Mouse (Mus musculus) CD4-positive, CD25-positive, alpha-beta regulatory T cell, adult 4 months (primary cell): Measurements from ENCODE around the gene A630095N17Rik. TPM values are rescaled to one million over a fixed set of nuclear protein-coding genes. Genes with fewer than 3 reads are reported as not detected.
A peak's percentile ranks its signal among the peaks of the same experiment; 100 is the strongest.

Experiments used
- ATAC-seq: one replicate; pipeline ENCODE4 v1.8.0; 2017
- polyA plus RNA-seq, 2 experiments: library from polyadenylated mRNA; unstranded; fragments of 100-300 nt; shearing (Covaris generic); gene quantifications; one replicate each; pipeline ENCODE4 v1.2.1; 2017

A630095N17Rik gene
- not detected for polyA plus RNA-seq

DNA sequence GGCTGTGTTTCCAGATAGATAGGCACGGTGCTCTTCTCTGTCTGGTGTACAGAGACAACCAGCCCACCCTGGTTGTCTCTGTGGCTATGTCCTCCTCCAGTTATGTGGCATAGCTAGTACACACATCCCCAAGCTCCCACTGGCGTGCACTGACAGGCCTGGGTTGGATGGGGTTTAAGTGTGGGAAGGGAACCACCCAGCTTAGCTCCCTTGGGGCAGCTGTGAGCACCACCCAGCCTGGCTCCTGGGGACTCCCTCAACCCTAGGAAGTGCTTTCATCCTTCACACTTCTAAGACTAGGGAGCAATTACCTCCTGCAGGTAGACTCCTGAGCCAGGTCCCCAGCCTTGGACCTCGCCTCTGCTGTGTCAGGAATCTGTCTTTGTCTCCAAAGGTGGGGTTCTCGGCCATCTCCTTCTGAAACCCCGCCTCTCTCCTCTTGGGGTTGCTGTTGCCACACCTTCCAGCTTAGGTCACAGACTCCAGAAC is at the start of gene A630095N17Rik:
Gene A630095N17Rik, minus strand, starts transcription at position 439 of the 489 bp plus-strand sequence.
- ATAC-seq: no peak

DNA sequence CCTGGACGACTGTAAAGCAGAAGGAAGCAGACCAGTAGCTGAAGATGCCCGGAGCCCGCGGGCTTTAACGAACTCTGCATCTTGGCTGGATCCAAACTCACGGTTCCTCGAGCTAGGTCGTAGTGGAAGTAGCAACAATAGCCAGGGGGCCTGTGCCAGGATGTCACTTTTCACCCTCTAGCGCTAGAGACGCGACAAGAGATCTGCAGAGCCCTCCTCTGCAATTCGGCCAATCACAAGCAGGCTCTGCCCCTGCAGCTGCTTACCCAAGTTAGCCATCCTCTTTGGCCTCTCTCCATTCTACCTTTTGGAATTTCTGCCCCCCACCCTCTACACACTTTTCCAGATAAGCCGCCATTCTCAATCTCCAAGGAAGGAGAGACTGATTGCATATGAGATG is 46.3 kb upstream of the A630095N17Rik start, which contains the start of gene Resp18:
Gene Resp18, minus strand, starts transcription at position 188 of the 400 bp plus-strand sequence.
- ATAC-seq: no peak

DNA sequence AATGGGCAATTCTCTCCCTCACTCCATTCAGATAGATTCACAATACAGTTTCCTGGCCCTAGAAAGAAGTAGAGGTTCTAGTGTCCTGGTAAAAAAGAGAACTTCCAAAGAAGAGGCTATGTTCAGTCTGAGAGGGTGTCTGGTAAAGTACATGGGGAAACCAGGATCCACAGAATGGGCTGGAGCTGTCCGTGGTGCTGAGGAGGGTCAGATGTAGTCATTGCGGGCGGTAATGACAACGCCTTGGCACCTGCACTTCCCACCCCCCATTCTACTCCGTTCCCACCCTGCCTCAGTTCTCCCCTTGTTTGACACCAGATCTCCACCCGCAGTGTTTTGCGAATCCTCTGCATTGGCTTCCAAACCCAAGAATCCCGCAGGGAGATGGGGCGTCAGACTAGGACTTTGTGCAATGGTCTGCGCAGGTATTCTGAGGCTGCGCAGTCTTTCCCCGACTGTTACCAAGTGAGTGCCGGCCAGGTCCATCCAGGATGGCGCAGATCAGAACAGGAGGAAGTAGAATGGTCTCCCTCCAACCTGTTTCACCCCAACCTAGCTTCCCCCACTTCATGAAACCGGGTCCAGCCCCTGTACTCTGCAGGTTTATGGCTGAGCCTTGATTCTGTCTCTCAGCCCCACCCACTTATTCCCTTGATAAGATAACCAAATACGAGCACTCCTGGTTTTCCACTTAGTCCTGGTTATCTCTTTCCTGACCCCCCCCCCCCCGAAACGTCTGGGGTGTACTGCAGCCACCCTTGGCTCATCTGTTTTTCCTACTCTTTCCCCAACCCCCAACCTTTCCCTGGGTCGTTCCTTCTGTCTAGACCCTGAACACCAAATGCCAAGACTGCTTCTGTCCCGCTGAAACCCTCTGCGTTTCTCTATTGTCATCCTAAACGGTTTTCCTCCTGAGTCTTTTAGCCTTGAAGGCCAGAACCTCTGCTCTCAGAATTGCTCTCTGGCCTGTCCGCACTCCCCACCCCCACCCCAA is 45.6 kb upstream of the A630095N17Rik start:
- ATAC-seq: no peak

DNA sequence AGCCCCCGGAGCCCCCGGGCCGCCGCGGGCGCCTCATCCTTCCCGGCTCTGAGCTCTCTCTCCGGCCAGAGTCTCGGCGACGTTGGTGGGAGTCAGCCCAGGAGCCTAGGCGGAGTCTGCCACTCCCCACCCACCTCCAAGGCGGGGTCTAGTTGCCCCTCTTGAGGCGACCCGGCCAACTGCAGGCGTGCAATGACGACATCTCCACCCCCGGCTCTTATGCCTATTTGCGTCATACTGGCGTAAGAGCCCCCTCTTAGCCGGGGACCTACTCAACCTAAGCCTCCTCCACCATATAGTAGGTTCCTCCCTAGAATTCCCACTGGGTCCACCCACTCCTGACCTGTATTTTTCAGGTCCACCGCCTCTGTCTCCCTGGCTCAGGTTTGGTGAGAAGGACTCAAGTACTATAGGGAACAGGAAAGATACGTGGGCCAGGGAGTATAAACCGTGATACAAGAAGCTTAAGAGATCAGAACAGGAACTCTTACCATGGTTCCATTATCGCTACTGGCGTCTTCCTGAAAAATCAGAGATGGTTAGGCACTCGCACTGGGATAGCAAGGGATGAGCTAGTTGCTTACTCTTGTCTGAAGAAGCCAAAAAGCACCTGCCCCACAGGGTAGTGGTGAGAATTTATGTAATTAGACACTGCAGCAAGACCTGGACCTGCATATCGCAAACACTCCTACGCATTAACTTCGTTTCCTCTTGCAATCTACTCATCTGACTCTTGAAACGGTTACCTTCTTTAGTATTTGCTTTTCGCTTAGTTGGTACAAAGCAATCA is 32.4 kb upstream of the A630095N17Rik start, which contains the start of gene Ptprn:
Gene Ptprn, minus strand, starts transcription at position 412 of the 790 bp plus-strand sequence.
- ATAC-seq: no peak

DNA sequence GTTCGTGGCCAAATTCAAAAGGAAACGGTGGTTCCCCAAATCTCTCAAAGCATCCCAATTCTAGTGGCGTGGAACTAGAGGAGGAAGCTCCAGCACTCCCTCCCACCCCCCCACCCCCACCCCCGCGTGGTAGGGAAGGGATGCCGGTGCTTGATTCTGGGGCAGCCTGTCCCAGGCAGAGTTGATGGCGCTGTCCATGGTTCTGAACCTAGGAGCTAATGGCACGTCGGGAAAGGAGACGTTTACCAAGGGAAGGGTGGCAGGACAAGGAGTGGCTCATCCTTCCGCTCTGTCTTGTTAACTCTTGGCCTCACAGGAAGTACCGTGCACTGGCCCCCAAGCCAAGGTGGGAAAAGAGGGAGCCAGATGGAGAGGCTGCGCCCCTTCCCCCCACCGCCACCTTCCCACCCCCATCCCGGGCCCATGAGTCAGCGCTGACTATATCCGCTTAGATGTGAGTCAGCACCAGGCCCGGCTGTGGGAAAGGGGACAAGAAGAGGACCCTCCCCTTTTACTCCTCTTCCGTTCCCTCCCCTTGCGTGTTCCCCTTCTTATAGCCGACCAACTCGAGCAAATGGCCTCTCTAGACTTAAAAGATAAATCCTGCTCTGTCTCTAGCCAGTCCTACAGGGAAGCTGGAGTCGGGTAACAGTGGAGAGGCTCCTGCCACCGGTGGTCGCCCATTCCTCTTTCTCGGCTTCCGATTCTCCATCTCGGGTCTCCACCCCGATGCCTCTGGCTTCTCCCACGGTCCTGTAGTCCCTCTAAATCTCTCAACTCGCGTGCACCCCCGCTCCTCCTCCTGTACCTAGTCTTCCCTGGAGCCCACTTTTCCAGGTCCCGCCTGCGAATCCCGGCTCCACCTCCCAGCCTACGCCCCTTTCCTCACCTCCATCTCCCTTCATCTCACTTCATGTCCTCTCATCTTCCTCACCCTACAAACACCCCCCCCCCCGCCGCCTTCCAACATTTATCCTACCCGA is 31.4 kb upstream of the A630095N17Rik start:
- no peak for ATAC-seq

DNA sequence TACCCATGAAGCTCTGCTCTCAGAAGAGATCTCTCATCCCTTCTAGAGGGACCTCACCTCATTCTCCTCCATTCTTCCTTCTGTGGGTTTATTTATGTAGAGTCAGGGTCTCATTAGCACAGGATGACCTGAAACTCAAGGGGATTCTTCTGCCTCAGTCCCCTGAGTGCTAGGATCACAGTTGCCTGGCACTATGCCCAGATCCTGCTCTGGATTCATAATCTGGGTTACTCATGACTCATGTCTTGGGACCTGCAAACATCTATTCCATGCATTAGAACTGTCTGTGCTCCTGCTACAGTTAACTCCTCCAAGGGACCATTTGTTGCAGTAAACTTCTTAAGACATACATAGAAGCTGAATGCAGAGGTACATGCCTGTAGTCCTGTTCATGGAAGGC is 29.4 kb upstream of the A630095N17Rik start:
- ATAC-seq: no peak

DNA sequence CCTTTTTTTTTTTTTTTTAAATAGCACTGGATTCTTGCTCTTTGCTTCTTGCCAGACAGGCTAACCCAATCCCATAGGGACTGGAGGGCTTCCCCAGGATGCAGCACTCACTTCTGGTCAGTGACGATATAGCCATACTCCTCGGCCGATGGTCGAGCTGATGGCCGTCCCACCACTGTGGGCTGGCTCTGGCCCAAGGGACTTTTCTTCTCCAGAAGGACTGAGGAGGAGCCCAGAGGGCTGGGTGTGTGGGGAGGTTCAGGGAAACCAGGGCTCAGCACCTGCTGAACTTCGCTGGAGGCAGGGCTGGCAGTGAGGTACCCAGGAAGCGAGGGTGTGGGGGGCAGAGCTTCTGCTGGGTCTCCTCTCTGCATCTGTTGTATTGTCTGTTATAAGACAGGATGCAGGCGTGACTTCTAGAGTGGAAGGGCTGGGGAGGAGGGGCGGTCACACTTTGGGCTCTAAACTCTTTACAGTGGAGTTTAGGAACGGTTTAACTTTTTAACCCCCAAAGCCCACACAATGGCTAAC is 23.7 kb upstream of the A630095N17Rik start:
- no peak for ATAC-seq

DNA sequence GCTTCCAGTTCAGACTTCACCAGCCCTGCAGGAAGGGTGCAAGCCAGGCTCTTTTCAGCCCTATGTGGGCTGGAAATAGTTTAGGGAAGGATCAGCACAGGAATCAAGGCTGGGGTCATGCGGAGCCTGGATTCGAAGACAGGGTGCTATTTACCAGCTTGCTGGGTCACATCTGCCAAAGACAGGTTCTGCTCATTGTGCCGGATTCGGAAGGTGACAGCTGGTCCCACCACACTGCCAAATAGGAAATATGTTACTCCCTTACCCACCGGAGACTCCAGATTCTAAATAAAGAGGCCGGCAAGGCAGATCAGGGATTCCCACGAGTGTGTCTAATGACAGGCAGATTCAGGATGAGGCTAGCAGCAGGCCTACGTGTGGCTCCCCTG is 22.7 kb upstream of the A630095N17Rik start:
- ATAC-seq: no peak

DNA sequence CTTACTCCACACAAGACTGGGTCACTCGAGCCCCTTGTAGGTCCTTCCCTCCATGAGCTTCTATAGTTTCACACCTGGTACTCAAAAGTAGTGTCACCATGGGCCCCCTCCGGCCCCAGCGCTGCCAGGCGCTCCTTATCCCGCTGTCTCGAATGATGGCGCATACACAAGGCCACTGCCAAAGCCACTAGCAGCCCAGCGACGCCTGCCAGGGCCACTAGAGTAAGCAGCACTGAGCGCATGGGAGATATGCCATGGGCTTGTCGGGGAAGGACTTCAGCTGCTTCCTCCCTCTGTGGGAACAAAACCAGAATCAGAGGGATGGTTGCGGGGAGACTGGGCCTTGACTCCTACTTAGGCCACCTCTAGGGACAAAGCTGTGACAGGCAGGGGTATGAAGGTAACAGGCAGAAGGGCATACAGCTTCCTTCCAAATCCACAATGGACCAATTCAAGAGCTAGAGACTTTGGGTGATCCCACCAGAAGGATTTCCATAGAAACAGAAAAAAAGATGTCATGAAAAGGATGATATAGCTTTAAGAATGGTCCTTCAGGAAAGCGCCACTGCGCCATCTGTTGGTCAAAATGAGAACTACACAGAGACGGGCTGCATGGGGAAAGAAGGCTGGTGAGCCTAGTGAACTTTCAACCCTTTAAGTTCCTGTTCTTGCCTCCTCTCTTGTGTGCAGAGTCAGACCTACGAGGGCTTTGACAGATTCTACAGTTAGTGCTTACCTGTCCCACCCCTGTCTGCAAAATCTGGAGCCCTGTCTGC is 22.1 kb upstream of the A630095N17Rik start:
- peak; percentile 60 for ATAC-seq

DNA sequence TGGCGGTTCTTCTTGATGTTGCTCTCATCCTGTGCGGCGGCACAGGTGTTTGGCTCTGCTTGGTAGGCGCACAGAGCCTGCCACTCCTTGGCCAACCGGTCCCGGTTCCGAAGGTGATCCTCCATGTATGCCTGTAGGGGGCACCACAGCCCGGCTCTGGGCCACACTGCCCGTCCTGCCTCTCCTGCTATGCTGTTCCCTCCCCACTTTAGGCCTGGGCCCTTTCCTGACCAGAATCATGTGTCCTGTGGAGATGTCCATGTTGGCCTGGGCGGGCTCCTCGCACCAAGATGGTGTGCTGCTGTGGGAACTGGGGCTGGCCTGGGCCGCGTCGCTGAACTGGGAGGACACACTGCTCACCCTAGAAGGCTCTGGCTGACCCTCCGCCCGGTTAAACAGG is 21.1 kb upstream of the A630095N17Rik start:
- no peak for ATAC-seq

DNA sequence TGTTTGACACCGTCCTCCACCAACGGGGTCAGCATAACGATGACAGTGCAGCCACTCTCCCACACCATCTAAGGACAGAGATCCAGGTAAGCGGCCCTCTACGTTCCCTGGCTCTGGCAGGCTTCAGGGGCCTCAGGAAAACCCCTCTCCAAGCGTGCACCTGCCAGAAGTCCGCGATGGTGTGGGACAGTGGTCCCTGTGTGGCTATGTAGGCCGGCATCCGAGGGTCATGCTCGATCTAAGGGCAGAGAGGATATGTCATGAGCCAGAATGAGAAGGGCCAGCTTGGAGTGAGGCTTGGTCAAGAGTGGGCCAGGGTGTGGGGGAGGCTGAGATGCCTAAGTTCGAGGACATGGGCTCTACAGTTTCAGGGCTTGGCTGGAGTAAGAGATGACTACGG is 20.4 kb upstream of the A630095N17Rik start:
- ATAC-seq: no peak

DNA sequence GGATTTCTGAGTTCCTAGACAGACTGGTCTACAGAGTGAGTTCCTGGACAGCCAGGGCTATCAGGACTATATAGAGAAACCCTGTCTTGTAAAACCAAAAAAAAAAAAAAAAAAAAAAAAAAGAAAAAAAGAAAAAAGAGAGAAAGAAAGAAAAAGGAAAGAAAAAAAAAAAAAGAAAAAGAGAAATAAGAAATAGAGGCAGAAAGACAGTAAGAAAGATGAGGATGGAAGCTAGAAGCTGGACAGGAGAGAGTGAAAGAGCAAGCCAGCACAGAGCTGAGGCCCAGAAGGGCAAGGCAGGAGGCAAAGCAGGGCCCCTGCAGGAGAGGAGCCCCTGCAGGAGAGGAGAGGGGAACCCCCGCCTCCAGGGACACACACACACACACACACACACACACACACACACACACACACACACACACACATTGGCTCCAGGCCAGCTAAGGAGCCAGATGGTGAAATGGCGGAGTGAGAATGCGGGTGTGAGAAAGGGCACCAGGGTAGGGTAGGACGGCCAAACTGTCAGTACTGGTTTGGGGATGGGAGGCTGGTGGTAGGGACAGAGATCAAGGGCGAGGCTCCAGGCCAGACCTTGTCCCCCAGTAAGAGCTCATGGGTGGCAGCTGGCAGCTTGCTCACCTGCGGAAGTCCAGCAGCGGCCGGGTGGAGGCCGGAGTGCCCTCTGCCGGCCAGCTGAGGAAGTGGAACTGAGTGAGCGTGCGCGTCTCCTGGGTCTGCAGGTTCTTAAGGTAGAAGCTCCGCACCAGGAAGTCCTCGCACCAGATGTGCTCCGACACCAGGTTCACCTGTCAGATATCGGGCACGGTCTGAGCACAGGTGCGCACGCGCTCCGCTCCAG is 19.4 kb upstream of the A630095N17Rik start:
- peak; percentile 78 for ATAC-seq

DNA sequence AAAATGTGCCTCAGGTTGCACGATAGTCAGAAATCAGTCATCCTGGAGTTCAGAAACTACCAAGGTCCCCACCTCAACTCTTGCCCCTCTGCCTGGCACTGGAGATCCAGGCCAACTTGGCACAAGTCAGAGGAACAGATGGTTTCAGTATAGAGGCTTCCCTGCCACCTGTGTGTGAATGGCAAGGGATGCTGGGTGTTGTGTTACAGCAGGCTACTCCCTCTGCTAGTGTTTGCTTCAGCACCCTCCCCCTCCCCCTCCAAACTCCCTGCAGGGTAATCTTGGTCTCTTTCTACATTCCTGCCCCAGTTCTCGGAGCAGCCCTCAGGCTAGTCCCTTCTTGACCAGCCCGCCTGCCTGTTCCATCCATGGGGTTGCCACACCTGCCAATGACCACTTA is 18.6 kb upstream of the A630095N17Rik start:
- no peak for ATAC-seq

DNA sequence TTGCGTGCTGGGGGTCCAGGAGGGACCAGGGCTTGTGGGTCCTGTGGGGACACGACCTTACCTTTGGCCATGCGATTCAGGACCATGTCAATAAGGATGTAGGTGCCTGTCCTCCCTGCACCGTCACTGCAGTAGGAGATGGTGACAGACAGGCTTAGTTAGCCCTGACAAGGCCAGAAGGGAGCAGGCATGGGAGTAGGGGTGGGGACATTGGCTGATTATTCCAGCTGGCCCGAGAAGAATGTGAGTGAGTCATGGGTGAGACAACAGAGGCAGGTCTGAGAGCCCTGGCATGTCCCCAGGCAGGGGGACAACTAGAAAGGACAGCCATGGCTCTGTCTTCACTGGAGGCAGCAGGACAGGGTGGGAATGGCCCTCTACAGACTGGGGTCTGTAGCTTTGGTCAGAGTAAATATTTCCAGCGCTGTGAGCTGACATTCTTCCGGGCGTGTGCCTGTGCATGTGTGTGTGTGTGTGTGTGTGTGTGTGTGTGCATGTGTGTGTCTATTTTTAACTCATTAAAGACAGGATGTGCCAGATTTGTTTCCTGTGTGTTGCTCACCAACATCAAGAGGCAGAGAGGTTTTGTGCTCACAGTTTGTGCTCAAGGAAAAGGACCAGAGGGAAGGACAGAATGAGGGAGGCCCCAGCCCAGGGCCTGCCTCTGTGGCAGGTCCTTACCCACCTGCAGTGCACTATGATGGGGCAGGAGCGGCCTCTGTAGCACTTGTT is 16.3 kb upstream of the A630095N17Rik start:
- ATAC-seq: peak; percentile 58

DNA sequence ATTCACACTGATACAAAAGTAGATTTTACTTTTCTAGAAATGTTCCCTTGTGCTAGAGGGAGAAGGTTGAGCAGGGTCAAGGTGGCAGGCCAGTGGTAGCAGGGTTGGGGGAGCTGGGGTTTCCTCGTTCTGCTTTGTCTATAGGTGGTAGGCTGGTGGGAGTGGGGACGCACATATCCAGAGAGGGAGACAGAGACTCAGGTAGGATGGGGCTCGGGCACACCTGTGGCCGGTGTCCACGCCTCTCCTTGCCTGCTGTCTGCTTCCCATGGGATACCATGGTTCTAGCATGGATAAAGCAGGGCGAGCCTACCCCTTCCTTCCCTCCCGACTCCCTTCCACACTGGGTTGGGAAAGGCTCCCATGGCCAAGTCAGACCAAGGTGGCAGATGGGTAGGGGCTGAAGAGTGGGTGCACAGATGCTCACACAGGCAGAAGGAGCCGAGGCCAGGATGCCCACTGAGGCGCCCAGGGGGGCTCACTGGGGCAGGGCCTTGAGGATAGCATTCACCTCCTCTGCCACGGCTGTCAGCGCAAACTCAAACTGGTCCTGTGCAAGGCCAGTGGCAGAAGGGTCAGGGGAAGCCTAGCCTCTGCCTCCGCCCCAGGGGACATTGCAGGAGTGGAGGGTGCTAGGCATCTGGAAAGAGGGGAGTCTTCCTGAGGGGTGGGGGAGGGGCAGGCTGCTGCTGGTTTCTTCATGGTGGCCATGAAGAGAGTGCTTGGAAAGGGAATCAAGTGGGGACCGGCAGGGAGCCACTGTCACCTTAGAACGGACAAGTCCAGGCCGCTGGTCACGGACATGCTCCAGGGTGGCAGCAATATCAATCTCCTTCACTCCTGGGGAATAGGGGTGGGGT is 15.4 kb upstream of the A630095N17Rik start:
- ATAC-seq: no peak

DNA sequence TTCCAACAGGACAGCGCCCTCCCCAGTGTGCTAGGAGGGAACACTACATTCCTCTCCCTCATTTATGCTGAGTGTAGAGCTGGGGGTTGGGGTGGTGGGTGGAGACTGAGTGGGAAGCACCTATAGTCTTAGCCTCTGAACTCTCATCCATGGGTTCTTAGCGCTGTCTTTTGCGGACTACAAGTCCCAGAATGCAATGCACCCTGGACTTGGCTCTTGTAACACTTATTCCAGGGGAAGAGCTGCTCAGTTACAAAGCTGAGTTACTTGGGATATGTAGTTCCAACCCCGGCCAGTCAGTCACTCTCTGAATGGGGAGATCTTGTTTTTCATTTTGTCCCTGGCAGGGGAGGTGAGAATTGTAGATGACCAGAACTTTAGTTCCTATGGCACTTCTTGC is 12.9 kb upstream of the A630095N17Rik start:
- ATAC-seq: peak; percentile 63

DNA sequence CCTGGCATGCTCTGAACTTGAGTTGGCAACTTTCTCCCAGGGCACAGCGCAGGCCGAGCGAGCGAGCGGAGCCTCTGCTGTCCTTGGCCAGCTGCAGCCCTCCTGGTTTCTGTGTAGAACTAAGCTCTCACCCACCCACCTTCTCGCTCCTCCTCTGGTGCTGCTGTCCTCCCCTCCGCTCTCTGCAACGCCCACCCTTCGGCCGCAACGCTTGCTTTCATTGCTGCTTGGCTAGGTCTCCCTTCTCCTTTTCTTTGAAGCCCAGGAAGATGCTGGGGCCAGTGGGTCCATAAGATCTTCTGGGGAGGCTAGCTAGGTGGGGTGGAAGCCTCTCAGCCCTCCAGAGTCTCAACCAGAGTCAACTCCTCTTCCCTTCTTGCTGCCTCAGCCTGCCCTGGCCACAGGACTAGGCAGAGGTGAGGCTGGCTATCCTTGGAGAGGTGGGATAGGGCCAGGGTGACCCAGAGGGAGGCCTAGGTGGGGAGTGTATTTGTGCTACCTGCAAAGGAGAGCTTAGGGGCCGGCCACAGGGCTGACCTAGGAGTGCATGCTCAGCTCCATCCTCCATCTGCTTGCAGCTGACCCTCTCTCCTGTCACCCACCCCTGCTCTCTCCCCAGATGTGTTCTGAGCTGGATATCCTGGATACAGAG is 12.4 kb upstream of the A630095N17Rik start:
- no peak for ATAC-seq
